Mouse (Mus musculus) midbrain, embryonic 12.5 days (tissue): ENCODE measurements around the gene Cdk14. TPM values are rescaled to one million over a fixed set of nuclear protein-coding genes. Genes with fewer than 3 reads are reported as not detected.

Experiments
- ATAC-seq: fragments of 200-750 bp; cut with Nextera tagmentation; 2 replicates; pipeline ENCODE4 v1.8.0; 2017; ENCODE audit warnings: low read depth, moderate TSS enrichment, moderate library complexity; ENCODE audit not compliant: low FRiP score
- H3K27ac ChIP-seq: fragments of 300-500 bp; sonication (generic); replicated peaks from 2 replicates; pipeline ENCODE4 v1.5.1; 2016; ENCODE audit warnings: mild to moderate bottlenecking
- H3K27me3 ChIP-seq: fragments of 300-500 bp; sonication (generic); 2 replicates; pipeline ENCODE4 v1.6.1; 2016; ENCODE audit warnings: mild to moderate bottlenecking
- H3K36me3 ChIP-seq: fragments of 300-500 bp; sonication (generic); 2 replicates; pipeline ENCODE4 v1.6.1; 2016
- H3K4me1 ChIP-seq: fragments of 300-500 bp; sonication (generic); 2 replicates; pipeline ENCODE4 v1.6.1; 2016
- H3K4me2 ChIP-seq: fragments of 300-500 bp; sonication (generic); replicated peaks from 2 replicates; pipeline ENCODE4 v1.6.1; 2016; ENCODE audit warnings: mild to moderate bottlenecking, moderate library complexity
- H3K4me3 ChIP-seq: fragments of 300-500 bp; sonication (generic); 2 replicates; pipeline ENCODE4 v1.5.1; 2016; ENCODE audit warnings: mild to moderate bottlenecking
- H3K9ac ChIP-seq: fragments of 300-500 bp; sonication (generic); replicated peaks from 2 replicates; pipeline ENCODE4 v1.6.1; 2016; ENCODE audit warnings: mild to moderate bottlenecking, moderate library complexity
- H3K9me3 ChIP-seq: fragments of 300-500 bp; sonication (generic); 2 replicates; pipeline ENCODE4 v1.6.1; 2016; ENCODE audit warnings: mild to moderate bottlenecking
- WGBS: fragments of 180-500 bp; shearing (Covaris S2); methylation state at CpG from one replicate; pipeline ENCODE4 v1.1.7; 2016; 5-methylcytosine and 5-hydroxymethylcytosine counted together
- polyA plus RNA-seq: library from polyadenylated mRNA; unstranded; fragments of >200 nt; fragmentation: Nextera tagmentation; extraction: Ambion mirVana; gene quantifications from 2 replicates; pipeline ENCODE4 v1.2.1, GENCODE M21; 2016

Gene Cdk14
- polyA plus RNA-seq, 1 experiment from 2014 or later = 38.1 TPM

- H3K27me3 ChIP-seq = no peaks in the 10 kb centered on the region
- no peak overlapping the region for H3K4me2 ChIP-seq
- H3K36me3 ChIP-seq = no peaks in the 10 kb centered on the region
- no peaks in the 10 kb centered on the region for H3K9me3 ChIP-seq
- H3K27ac ChIP-seq = peak overlapping the region; percentile 75
- ATAC-seq = peak; percentile 87
- H3K4me3 ChIP-seq = no peak overlapping the region
- H3K9ac ChIP-seq = no peak overlapping the region
- H3K4me1 ChIP-seq = peaks cover 21% of the 10 kb centered on the region
- 14% methylated on average over 13 of the region's 13 CpGs for WGBS
Observed at GRCm38 (mm10) chr5:4834819-4835480, 585.2 kb downstream of the Cdk14 start.

- ATAC-seq = no peak
- H3K4me1 ChIP-seq = peaks cover 21% of the 10 kb centered on the region
- H3K4me2 ChIP-seq = no peak overlapping the region
- no peaks in the 10 kb centered on the region for H3K36me3 ChIP-seq
- H3K4me3 ChIP-seq = no peak overlapping the region
- 36% methylated on average over 11 of the region's 11 CpGs for whole genome bisulfite sequencing
- H3K9ac ChIP-seq = no peak overlapping the region
- H3K27me3 ChIP-seq = no peaks in the 10 kb centered on the region
- H3K27ac ChIP-seq = peak overlapping the region; percentile 75
- H3K9me3 ChIP-seq = no peaks in the 10 kb centered on the region
Observed at GRCm38 (mm10) chr5:4833940-4834339, 586.2 kb downstream of the Cdk14 start.

DNA sequence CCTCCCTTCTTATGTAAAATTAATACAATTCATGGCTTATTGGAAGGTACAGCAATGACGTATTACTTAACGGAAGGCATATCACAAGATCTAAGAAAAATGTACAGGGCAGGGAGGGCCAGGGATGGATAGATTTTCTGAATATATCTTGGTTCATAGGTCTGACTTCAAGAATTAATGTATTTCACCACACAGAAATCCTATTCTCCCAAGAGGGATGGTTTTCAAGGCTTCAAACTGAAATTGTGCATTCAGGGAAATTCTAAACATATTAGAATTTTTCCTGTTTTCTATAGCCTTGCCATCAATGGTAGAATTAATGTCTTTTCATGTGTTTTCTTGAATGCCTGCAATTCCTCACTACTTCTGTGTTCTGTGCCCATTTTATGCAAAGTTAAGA lies 593.2 kb downstream of the Cdk14 start:
- Histone ChIP-seq H3K9ac (no peak overlapping the region), H3K4me2 (no peak overlapping the region), H3K27me3 (no peaks in the 10 kb centered on the region), H3K4me1 (peaks cover 8% of the 10 kb centered on the region), H3K36me3 (no peaks in the 10 kb centered on the region), H3K27ac (no peak overlapping the region), H3K4me3 (no peak overlapping the region), H3K9me3 (no peaks in the 10 kb centered on the region)
- no peak for ATAC-seq
- WGBS = 88% methylated on average over 2 of the region's 2 CpGs

DNA sequence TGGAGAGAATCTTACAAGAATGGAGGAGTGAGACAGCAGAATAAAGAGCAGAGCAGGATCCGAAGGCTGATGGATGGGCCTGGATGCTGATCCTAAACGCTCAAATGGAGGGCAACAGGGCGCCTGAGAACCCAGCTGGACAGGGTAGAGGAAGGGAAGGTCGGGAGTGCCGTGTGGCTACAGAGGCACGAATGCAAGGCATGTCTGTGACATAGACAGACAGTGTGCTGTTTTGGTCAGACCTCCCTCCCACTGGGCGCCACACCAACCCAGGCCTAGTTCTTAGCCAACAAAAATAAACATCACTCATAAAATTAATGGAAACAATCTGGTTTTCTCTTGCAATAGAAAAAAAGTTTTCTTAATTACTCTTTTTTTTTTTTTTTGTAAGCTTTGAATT lies 594.2 kb downstream of the Cdk14 start:
- Histone ChIP-seq H3K4me3 (no peak overlapping the region), H3K4me2 (no peak overlapping the region), H3K36me3 (no peaks in the 10 kb centered on the region), H3K27ac (no peak overlapping the region), H3K9ac (no peak overlapping the region), H3K27me3 (no peaks in the 10 kb centered on the region), H3K4me1 (peaks cover 18% of the 10 kb centered on the region), H3K9me3 (no peaks in the 10 kb centered on the region)
- WGBS = 69% methylated on average over 7 of the region's 7 CpGs
- ATAC-seq = no peak

- no peak overlapping the region for H3K27ac ChIP-seq
- H3K4me2 ChIP-seq = no peak overlapping the region
- whole genome bisulfite sequencing = 91% methylated on average over 4 of the region's 4 CpGs
- H3K27me3 ChIP-seq = no peaks in the 10 kb centered on the region
- no peak for ATAC-seq
- H3K4me1 ChIP-seq = peaks cover 22% of the 10 kb centered on the region
- no peaks in the 10 kb centered on the region for H3K36me3 ChIP-seq
- H3K9me3 ChIP-seq = no peaks in the 10 kb centered on the region
- H3K4me3 ChIP-seq = no peak overlapping the region
- H3K9ac ChIP-seq = no peak overlapping the region
Observed at GRCm38 (mm10) chr5:4825076-4825475, 595.0 kb downstream of the Cdk14 start.

DNA sequence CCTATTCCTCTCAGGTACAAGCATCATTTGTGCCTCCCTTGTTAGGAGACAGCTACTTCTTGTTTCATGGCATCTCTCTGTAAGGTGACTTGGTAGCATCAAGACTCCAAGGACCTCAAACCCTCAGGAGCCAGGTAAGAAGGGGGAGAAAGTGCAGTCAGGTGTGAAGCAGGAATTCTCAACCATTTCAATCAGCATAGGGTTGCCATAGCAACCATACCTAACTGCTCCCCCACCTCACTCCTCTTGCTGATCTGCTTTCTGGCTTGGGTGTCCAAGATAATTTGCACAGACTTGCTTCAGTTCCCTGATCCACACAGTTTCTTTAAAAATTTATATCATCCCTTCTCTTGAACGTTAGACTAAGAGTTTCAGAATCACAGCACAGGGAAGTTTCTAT lies 595.9 kb downstream of the Cdk14 start:
- ATAC-seq = no peak
- WGBS = 66% methylated on average over 1 of the region's 1 CpGs
- Histone ChIP-seq H3K9ac (no peak overlapping the region), H3K27me3 (no peaks in the 10 kb centered on the region), H3K9me3 (no peaks in the 10 kb centered on the region), H3K27ac (no peak overlapping the region), H3K36me3 (no peaks in the 10 kb centered on the region), H3K4me3 (no peak overlapping the region), H3K4me2 (no peak overlapping the region), H3K4me1 (peaks cover 22% of the 10 kb centered on the region)

GRCm38 (mm10) chr5:4822041-4822440 lies 598.1 kb downstream of the Cdk14 start:
- Histone ChIP-seq H3K27me3 (no peaks in the 10 kb centered on the region), H3K9ac (no peak overlapping the region), H3K4me1 (peaks cover 22% of the 10 kb centered on the region), H3K36me3 (no peaks in the 10 kb centered on the region), H3K27ac (peak overlapping the region; percentile 15; the same call in 1 of the 2 replicates), H3K4me3 (no peak overlapping the region), H3K9me3 (no peaks in the 10 kb centered on the region), H3K4me2 (peak overlapping the region; percentile 34; the same call in 1 of the 2 replicates)
- no peak for ATAC-seq
- WGBS = 22% methylated on average over 2 of the region's 2 CpGs

- Histone ChIP-seq H3K27ac (peak overlapping the region; percentile 15), H3K36me3 (no peaks in the 10 kb centered on the region), H3K4me2 (peak overlapping the region; percentile 34), H3K4me1 (peaks cover 22% of the 10 kb centered on the region), H3K9me3 (no peaks in the 10 kb centered on the region), H3K9ac (no peak overlapping the region), H3K4me3 (no peak overlapping the region), H3K27me3 (no peaks in the 10 kb centered on the region)
- ATAC-seq = peak; percentile 84
- WGBS = 9% methylated on average over 8 of the region's 8 CpGs
Observed at GRCm38 (mm10) chr5:4821368-4821771, 598.7 kb downstream of the Cdk14 start.

GRCm38 (mm10) chr5:4816981-4817380 lies 603.1 kb downstream of the Cdk14 start:
- WGBS = 88% methylated on average over 5 of the region's 5 CpGs
- no peak for ATAC-seq
- Histone ChIP-seq H3K27me3 (no peaks in the 10 kb centered on the region), H3K9me3 (no peaks in the 10 kb centered on the region), H3K4me3 (no peak overlapping the region), H3K36me3 (no peaks in the 10 kb centered on the region), H3K27ac (no peak overlapping the region), H3K4me1 (peaks cover 24% of the 10 kb centered on the region), H3K9ac (no peak overlapping the region), H3K4me2 (no peak overlapping the region)

- Histone ChIP-seq H3K36me3 (no peaks in the 10 kb centered on the region), H3K4me2 (no peak overlapping the region), H3K4me1 (peaks cover 11% of the 10 kb centered on the region), H3K27me3 (no peaks in the 10 kb centered on the region), H3K4me3 (no peak overlapping the region), H3K27ac (no peak overlapping the region), H3K9ac (no peak overlapping the region), H3K9me3 (no peaks in the 10 kb centered on the region)
- 85% methylated on average over 7 of the region's 7 CpGs for WGBS
- ATAC-seq = no peak
Observed at GRCm38 (mm10) chr5:4814465-4815204, 605.5 kb downstream of the Cdk14 start.

- 95% methylated on average over 7 of the region's 7 CpGs for WGBS
- Histone ChIP-seq H3K4me3 (no peak overlapping the region), H3K4me2 (no peak overlapping the region), H3K4me1 (peaks cover 11% of the 10 kb centered on the region), H3K36me3 (no peaks in the 10 kb centered on the region), H3K27ac (no peak overlapping the region), H3K9me3 (no peaks in the 10 kb centered on the region), H3K9ac (no peak overlapping the region), H3K27me3 (no peaks in the 10 kb centered on the region)
- no peak for ATAC-seq
Observed at GRCm38 (mm10) chr5:4813357-4813756, 606.8 kb downstream of the Cdk14 start.

GRCm38 (mm10) chr5:4812036-4812729 lies 607.9 kb downstream of the Cdk14 start:
- WGBS = 29% methylated on average over 13 of the region's 13 CpGs
- H3K36me3 ChIP-seq = no peaks in the 10 kb centered on the region
- H3K9me3 ChIP-seq = no peaks in the 10 kb centered on the region
- H3K27me3 ChIP-seq = no peaks in the 10 kb centered on the region
- ATAC-seq = peak; percentile 92
- peak overlapping the region; percentile 84 for H3K27ac ChIP-seq
- H3K4me3 ChIP-seq = no peak overlapping the region
- H3K4me1 ChIP-seq = peaks cover 11% of the 10 kb centered on the region
- H3K4me2 ChIP-seq = peak overlapping the region; percentile 25; the same call in 1 of the 2 replicates
- no peak overlapping the region for H3K9ac ChIP-seq
